Mouse (Mus musculus) Patski (cell line): ENCODE measurements at regions not wholly inside any gene's neighbourhood (a gene's known extent, or its start where the extent isn't known, plus 50 kb on each side); places are given as distances from the start of the nearest gene placed in this dataset.
A peak's percentile ranks its signal among the peaks of the same experiment; 100 is the strongest.

Experiments used
- ATAC-seq: fragments of 100-300 bp; one replicate; pipeline ENCODE4 v1.8.0; 2021
- CTCF ChIA-PET: fragments of 350-600 bp; sonication (Branson Sonifier 250); formaldehyde crosslinking; loops from one replicate; lab custom pipeline; 2022; ENCODE audit warnings: inconsistent platforms; lab: Charles Lee
- POLR2A ChIA-PET: fragments of 350-600 bp; sonication (Branson Sonifier 250); formaldehyde crosslinking; loops from one replicate; lab custom pipeline; 2022; ENCODE audit warnings: antibody characterized with exemption, inconsistent platforms; lab: Charles Lee
- DNase-seq: peaks from one replicate; pipeline ENCODE4 v3.0.0-alpha.2; 2011; ENCODE audit warnings: low read depth, low spot score
- H3K27me3 ChIP-seq: fragments of 371-371 bp; one replicate; pipeline ENCODE4 v1.5.1; 2021
- CTCF ChIP-seq: fragments of 100-300 bp; IDR thresholded peaks from one replicate; pipeline ENCODE4 v1.5.1; 2021
- in situ Hi-C: fragments of 300-500 bp; cut with MboI; formaldehyde crosslinking; loops from 3 replicates; pipeline ENCODE4 v1.11.1; 2018; ENCODE audit warnings: low pct_unique_long_range_greater_than_20kb, mixed read lengths

- no peaks in the 10 kb centered on the region for H3K27me3 ChIP-seq
- ATAC-seq (no peak), DNase-seq (no peak)
- in situ Hi-C loops, result no loop called here
- CTCF ChIA-PET, result interaction anchor here (1.3 kb wide), 1 partner anchor 20 kb away, joined by 3 read pairs; no protein-coding TSS in a partner anchor
- TF ChIP-seq CTCF, result no peak
- POLR2A ChIA-PET, result no interaction called here
Measured at GRCm38 (mm10) chr5:50343681-50344080, 284.9 kb upstream of the Adgra3 start.

- DNase-seq (no peak), ATAC-seq (no peak)
- TF ChIP-seq CTCF, result no peak
- H3K27me3 ChIP-seq, result no peaks in the 10 kb centered on the region
- CTCF ChIA-PET, result no interaction called here
- POLR2A ChIA-PET, result no interaction called here
- in situ Hi-C loops, result no loop called here
Measured at GRCm38 (mm10) chr5:50309491-50309890, 250.7 kb upstream of the Adgra3 start.

- in situ Hi-C loops, result no loop called here
- DNase-seq (no peak), ATAC-seq (no peak)
- POLR2A ChIA-PET, result no interaction called here
- H3K27me3 ChIP-seq, result peaks cover 11% of the 10 kb centered on the region
- CTCF ChIA-PET, result no interaction called here
- no peak for TF ChIP-seq CTCF
Measured at GRCm38 (mm10) chr5:50303859-50304480, 245.2 kb upstream of the Adgra3 start.

- in situ Hi-C loops, result loop anchor here (10.0 kb wide), 1 partner anchor 171 kb away; no protein-coding TSS in a partner anchor
- no peak for DNase-seq
Measured at GRCm38 (mm10) chr5:50293794-50294193, 235.0 kb upstream of the Adgra3 start.

GRCm38 (mm10) chr5:50290879-50291410 lies 232.1 kb upstream of the Adgra3 start:
- ATAC-seq, result no peak
- peaks cover 3% of the 10 kb centered on the region for H3K27me3 ChIP-seq
- CTCF ChIA-PET, result no interaction called here
- POLR2A ChIA-PET, result no interaction called here
- TF ChIP-seq CTCF, result no peak
- in situ Hi-C loops, result loop anchor here (10.0 kb wide), 1 partner anchor 174 kb away; no protein-coding TSS in a partner anchor
- no peak for DNase-seq

More at GRCm38 (mm10) chr5:50293794-50294193, 235.0 kb upstream of the Adgra3 start:
- CTCF ChIA-PET, result interaction anchor here (1.1 to 1.4 kb wide), 2 partner anchors 10 to 11 kb away, joined by 4 to 7 read pairs; no protein-coding TSS in a partner anchor
- POLR2A ChIA-PET, result no interaction called here
- H3K27me3 ChIP-seq, result peaks cover 3% of the 10 kb centered on the region
- peak; percentile 46 for TF ChIP-seq CTCF
- ATAC-seq, result no peak

GRCm38 (mm10) chr5:50260417-50260816 lies 201.6 kb upstream of the Adgra3 start:
- ChIA-PET POLR2A (no interaction called here), CTCF (no interaction called here)
- peaks cover 12% of the 10 kb centered on the region for H3K27me3 ChIP-seq
- DNase-seq (no peak), ATAC-seq (no peak)
- in situ Hi-C loops, result no loop called here
- TF ChIP-seq CTCF, result no peak

- POLR2A ChIA-PET, result no interaction called here
- in situ Hi-C loops, result no loop called here
- no peak for TF ChIP-seq CTCF
- peaks cover 12% of the 10 kb centered on the region for H3K27me3 ChIP-seq
- no peak for ATAC-seq
- DNase-seq, result no peak
- CTCF ChIA-PET, result interaction anchor here (1.2 kb wide), 1 partner anchor 28 kb away, joined by 3 read pairs; no protein-coding TSS in a partner anchor
Measured at GRCm38 (mm10) chr5:50258017-50258416, 199.2 kb upstream of the Adgra3 start.

- ATAC-seq, result no peak
- ChIA-PET POLR2A (no interaction called here), CTCF (no interaction called here)
- DNase-seq, result no peak
- in situ Hi-C loops, result no loop called here
- no peak for TF ChIP-seq CTCF
- H3K27me3 ChIP-seq, result peaks cover 29% of the 10 kb centered on the region
Measured at GRCm38 (mm10) chr5:50234111-50234510, 175.3 kb upstream of the Adgra3 start.

GRCm38 (mm10) chr5:50216956-50217355 lies 158.2 kb upstream of the Adgra3 start:
- ChIA-PET POLR2A (no interaction called here), CTCF (interaction anchor here (1.1 to 3.5 kb wide), 2 partner anchors 240 to 242 kb away, joined by 3 to 16 read pairs; no protein-coding TSS in a partner anchor)
- no peak for TF ChIP-seq CTCF
- in situ Hi-C loops, result loop anchor here (5.0 to 25.0 kb wide), 2 partner anchors 240 to 855 kb away; no protein-coding TSS in a partner anchor
- H3K27me3 ChIP-seq, result peaks cover 36% of the 10 kb centered on the region
- no peak for DNase-seq
- no peak for ATAC-seq

- peaks cover 36% of the 10 kb centered on the region for H3K27me3 ChIP-seq
- CTCF ChIA-PET, result interaction anchor here (0.7 to 3.5 kb wide), 5 partner anchors 176 to 241 kb away, joined by 3 to 16 read pairs (median 3); no protein-coding TSS in a partner anchor
- in situ Hi-C loops, result loop anchor here (5.0 to 25.0 kb wide), 2 partner anchors 239 to 854 kb away; no protein-coding TSS in a partner anchor
- DNase-seq, result no peak
- peak; percentile 35 for ATAC-seq
- POLR2A ChIA-PET, result no interaction called here
- peak; percentile 52 for TF ChIP-seq CTCF
Measured at GRCm38 (mm10) chr5:50215960-50216359, 157.2 kb upstream of the Adgra3 start.
